Mouse (Mus musculus) liver, embryonic 14.5 days (tissue): Measurements from ENCODE around the gene Dctn3. TPM values are rescaled to one million over a fixed set of nuclear protein-coding genes. Genes with fewer than 3 reads are reported as not detected.

ENCODE experiments used
- ATAC-seq: fragments of 200-750 bp; cut with Nextera tagmentation; 2 replicates; pipeline ENCODE4 v1.8.0; 2017; ENCODE audit warnings: moderate number of reproducible peaks, mild to moderate bottlenecking, moderate library complexity; ENCODE audit not compliant: insufficient read depth
- DNase-seq, 3 experiments: peaks; one replicate each; pipeline ENCODE4 v3.0.0-alpha.2; 2012 to 2013; ENCODE audit warnings: low read depth in 3 of 3, low spot score in 3 of 3
- H3K27ac ChIP-seq: fragments of 300-500 bp; sonication (generic); 2 replicates; pipeline ENCODE4 v1.5.1; 2014; ENCODE audit warnings: moderate library complexity, mild to moderate bottlenecking, control low read depth, inconsistent platforms
- H3K27me3 ChIP-seq: fragments of 300-500 bp; sonication (generic); 2 replicates; pipeline ENCODE4 v1.6.1; 2014; ENCODE audit warnings: mild to moderate bottlenecking, low read length, moderate library complexity; ENCODE audit not compliant: control insufficient read depth, insufficient read depth
- H3K36me3 ChIP-seq: fragments of 300-500 bp; sonication (generic); replicated peaks from 2 replicates; pipeline ENCODE4 v1.6.1; 2014; ENCODE audit warnings: low read depth; ENCODE audit not compliant: control insufficient read depth, insufficient read depth
- H3K4me1 ChIP-seq, 2 experiments: fragments of 200-500 bp in 1 of 2; fragments of 300-500 bp in 1 of 2; sonication (generic) in 1 of 2; replicated peaks; 2 replicates each; pipeline ENCODE4 v1.6.1; 2012 to 2014; ENCODE audit warnings: antibody characterized with exemption in 1 of 2, inconsistent platforms in 1 of 2, low read length in 1 of 2; ENCODE audit not compliant: control insufficient read depth in 2 of 2, insufficient read depth in 2 of 2
- H3K4me2 ChIP-seq: fragments of 300-500 bp; sonication (generic); 2 replicates; pipeline ENCODE4 v1.6.1; 2014; ENCODE audit warnings: low read depth, mild to moderate bottlenecking, control low read depth, moderate library complexity
- H3K4me3 ChIP-seq, 2 experiments: fragments of 200-500 bp in 1 of 2; fragments of 300-500 bp in 1 of 2; sonication (generic) in 1 of 2; 2 replicates each; pipeline ENCODE4 v1.5.1; 2012 to 2014; ENCODE audit warnings: low read depth in 2 of 2, low read length in 2 of 2, mild to moderate bottlenecking in 2 of 2, control low read depth in 1 of 2, inconsistent platforms in 1 of 2, moderate library complexity in 1 of 2; ENCODE audit not compliant: insufficient read depth in 1 of 2
- H3K9ac ChIP-seq: fragments of 300-500 bp; sonication (generic); replicated peaks from 2 replicates; pipeline ENCODE4 v1.6.1; 2014; ENCODE audit warnings: mild to moderate bottlenecking, control low read depth, moderate library complexity
- H3K9me3 ChIP-seq: fragments of 300-500 bp; sonication (generic); 2 replicates; pipeline ENCODE4 v1.6.1; 2016; ENCODE audit warnings: low read length, mixed read lengths; ENCODE audit not compliant: control insufficient read depth
- CTCF ChIP-seq: IDR thresholded peaks from 2 replicates; pipeline ENCODE4 v1.5.1; 2016; ENCODE audit warnings: antibody characterized with exemption, low read depth, control low read depth
- EP300 ChIP-seq: IDR thresholded peaks from 2 replicates; pipeline ENCODE4 v1.6.1; 2016; ENCODE audit warnings: antibody characterized with exemption, low read depth
- WGBS: fragments of 180-500 bp; shearing (Covaris S2); extraction: QIAGEN DNeasy Blood & Tissue Kit; methylation state at CpG from one replicate; pipeline ENCODE4 v1.1.7; 2014; ENCODE audit not compliant: insufficient replicate concordance; 5-methylcytosine and 5-hydroxymethylcytosine counted together
- polyA plus RNA-seq, 2 experiments: library from polyadenylated mRNA; depleted of rRNA in 1 of 2; stranded (reverse) in 1 of 2; unstranded in 1 of 2; fragments of >200 nt; fragmentation: Nextera tagmentation in 1 of 2; extraction: Ambion mirVana in 1 of 2; gene quantifications; 2 replicates each; pipeline versions ENCODE4 v1.2.1 to v1.2.3; 2012 to 2014

Dctn3 gene
- polyA plus RNA-seq, 2 experiments: 39.8 to 63.9 TPM

DNA sequence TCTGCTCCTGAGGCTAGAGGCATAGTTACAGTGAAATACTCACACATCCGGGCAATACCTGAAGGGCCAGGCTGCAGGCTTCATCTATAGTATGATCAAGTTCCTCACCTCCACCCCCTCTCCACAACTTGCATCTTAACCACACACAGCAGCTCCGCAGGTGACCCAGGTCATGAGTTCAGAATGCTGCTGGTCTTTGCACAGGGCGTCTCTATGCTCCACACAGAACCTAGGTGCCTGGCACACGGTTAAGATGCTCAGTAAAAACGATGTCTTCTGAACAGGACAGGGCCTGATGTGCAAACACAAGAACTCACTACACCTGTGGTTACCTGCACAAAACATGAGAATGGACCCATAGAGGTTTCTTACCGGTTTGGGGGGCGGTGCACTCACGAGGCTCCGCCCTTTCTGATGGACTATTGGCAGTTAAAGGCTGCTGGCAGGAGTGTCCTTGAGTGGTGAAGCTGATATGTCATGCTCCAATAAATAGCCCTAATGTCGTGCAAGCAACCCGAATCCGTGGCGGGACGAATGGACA lies 31.9 kb upstream of the Dctn3 start, which contains the start of gene Galt:
Gene Galt, plus strand, starts transcription at position 432 of the 541 bp plus-strand sequence.
- H3K36me3 ChIP-seq: no peaks in the 10 kb centered on the region; the same call in 1 of the 2 replicates
- ATAC-seq (peak; percentile 70), DNase-seq (peak in 2 of 3 experiments; percentile 49 to 55)
- H3K4me1 ChIP-seq: peaks cover 6 to 16% of the 10 kb centered on the region in 2 experiments
- peak within 1 kb of the TSS; percentile 68 for H3K4me2 ChIP-seq
- no peaks in the 10 kb centered on the region for H3K27me3 ChIP-seq
- 14% methylated on average over 14 of the region's 14 CpGs for WGBS
- peak within 1 kb of the TSS; percentile 59 for H3K9ac ChIP-seq
- no peaks in the 10 kb centered on the region for H3K9me3 ChIP-seq
- H3K4me3 ChIP-seq: peak within 1 kb of the TSS; percentile 64 to 66
- peak within 1 kb of the TSS; percentile 47 for H3K27ac ChIP-seq
- no peak for TF ChIP-seq CTCF
- TF ChIP-seq EP300: no peak

GRCm38 (mm10) chr4:41745021-41745420 lies 22.1 kb upstream of the Dctn3 start:
- Histone ChIP-seq H3K9ac (no peak overlapping the region), H3K27ac (no peak overlapping the region), H3K27me3 (no peaks in the 10 kb centered on the region), H3K9me3 (no peaks in the 10 kb centered on the region), H3K4me1 (peaks cover 0 to 9% of the 10 kb centered on the region in 2 experiments; a peak in 3 of 4 replicates), H3K36me3 (no peaks in the 10 kb centered on the region), H3K4me3 (no peak overlapping the region), H3K4me2 (no peak overlapping the region)
- DNase-seq (no peak), ATAC-seq (no peak)
- TF ChIP-seq EP300: no peak
- no peak for TF ChIP-seq CTCF
- WGBS: 58% methylated on average over 1 of the region's 1 CpGs

DNA sequence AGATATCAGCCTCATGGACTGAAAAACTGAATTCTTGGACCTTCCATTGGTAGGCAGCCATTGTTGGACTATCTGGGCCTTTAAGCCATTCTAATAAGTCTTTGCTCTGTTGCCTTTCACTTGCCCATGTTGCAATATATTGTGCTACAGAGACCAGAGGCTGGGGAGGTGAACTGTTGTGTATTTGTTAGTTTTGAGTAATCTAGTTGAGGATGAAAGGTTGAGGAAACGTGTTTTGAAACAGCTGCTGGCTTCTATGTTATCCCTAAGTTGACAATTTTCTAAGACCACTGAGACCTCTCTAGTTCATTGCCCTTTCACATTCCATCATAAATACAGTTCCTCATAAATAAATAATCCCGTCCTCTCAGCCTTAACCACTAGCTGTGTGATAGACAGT lies 21.2 kb upstream of the Dctn3 start:
- H3K27ac ChIP-seq: no peak overlapping the region

DNA sequence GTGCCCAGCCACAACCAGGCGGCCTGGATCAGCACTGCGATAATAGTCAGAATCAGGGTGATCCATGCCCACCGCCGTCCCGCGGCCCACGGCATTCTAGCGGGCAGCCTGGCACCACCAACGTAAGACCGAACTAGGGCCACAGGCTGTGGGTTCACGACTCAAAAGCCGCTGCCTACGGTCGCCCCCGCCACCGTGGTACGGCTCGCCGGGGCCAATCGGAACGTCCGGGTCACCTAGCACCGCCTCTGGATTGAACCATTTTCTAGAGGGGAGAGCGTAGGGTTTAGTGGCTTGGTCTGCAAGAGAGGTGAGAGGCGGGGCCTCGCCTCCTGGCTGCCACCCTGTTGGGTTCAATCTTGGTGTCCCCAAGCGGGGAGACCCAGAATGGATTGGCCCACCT lies 18.2 kb upstream of the Dctn3 start:
- H3K9ac ChIP-seq: peak overlapping the region; percentile 47
- H3K36me3 ChIP-seq: no peaks in the 10 kb centered on the region; the same call in 1 of the 2 replicates
- H3K9me3 ChIP-seq: no peaks in the 10 kb centered on the region
- no peaks in the 10 kb centered on the region for H3K27me3 ChIP-seq
- H3K27ac ChIP-seq: no peak overlapping the region
- H3K4me1 ChIP-seq: peaks cover 0 to 15% of the 10 kb centered on the region in 2 experiments; a peak in 3 of 4 replicates
- DNase-seq: peak; percentile 84 to 86 (median 84)
- under 1% methylated on average over 27 of the region's 27 CpGs for WGBS
- H3K4me3 ChIP-seq: peak overlapping the region; percentile 60 to 61
- TF ChIP-seq EP300 (no peak), CTCF (peak; percentile 37; the same call in 1 of the 2 replicates)
- peak overlapping the region; percentile 79 for H3K4me2 ChIP-seq
- peak; percentile 95 for ATAC-seq

More for the DNA sequence above, 21.2 kb upstream of the Dctn3 start:
- Histone ChIP-seq H3K9ac (no peak overlapping the region), H3K9me3 (no peaks in the 10 kb centered on the region), H3K4me3 (no peak overlapping the region), H3K27me3 (no peaks in the 10 kb centered on the region), H3K36me3 (no peaks in the 10 kb centered on the region), H3K4me2 (no peak overlapping the region), H3K4me1 (peaks cover 0 to 15% of the 10 kb centered on the region in 2 experiments; a peak in 3 of 4 replicates)
- TF ChIP-seq CTCF (no peak), EP300 (no peak)
- DNase-seq: no peak
- 46% methylated on average over 2 of the region's 2 CpGs for WGBS
- ATAC-seq: no peak

GRCm38 (mm10) chr4:41740380-41741157 lies 17.6 kb upstream of the Dctn3 start:
- peak overlapping the region; percentile 60 to 61 for H3K4me3 ChIP-seq
- H3K9ac ChIP-seq: peak overlapping the region; percentile 47
- ATAC-seq (peak; percentile 82), DNase-seq (peak in 1 of 3 experiments; percentile 37)
- H3K4me1 ChIP-seq: peaks cover 0 to 15% of the 10 kb centered on the region in 2 experiments; a peak in 3 of 4 replicates
- peak overlapping the region; percentile 79 for H3K4me2 ChIP-seq
- H3K27ac ChIP-seq: no peak overlapping the region
- TF ChIP-seq EP300: no peak
- TF ChIP-seq CTCF: peak; percentile 26; the same call in 1 of the 2 replicates
- no peaks in the 10 kb centered on the region for H3K27me3 ChIP-seq
- H3K9me3 ChIP-seq: no peaks in the 10 kb centered on the region
- under 1% methylated on average over 48 of the region's 48 CpGs for WGBS
- H3K36me3 ChIP-seq: no peaks in the 10 kb centered on the region; the same call in 1 of the 2 replicates
